In genomic region chr14:20442252-20442651, GRCm38 (mm10) we compare ENCODE assay signal across 17 mouse cellular contexts. TPM values are rescaled to one million over a fixed set of nuclear protein-coding genes. Genes with fewer than 3 reads are reported as not detected.
DNase-seq lines count a peak whose midpoint lies in the region; ATAC-seq and TF ChIP-seq lines count a peak whose summit lies in the region.
"Had no signal": no experiment of that assay in that cellular context is flagged by ENCODE, and none has a peak within 500 bp of the region (broad histone marks: within the 10 kb centered on the region; RNA-seq: fewer than 3 reads in every experiment).

No protein-coding gene starts in this region.

- no peaks in the 10 kb centered on the region for H3K9me3 ChIP-seq in heart, embryonic 11.5 days (replicated peaks; ENCODE audit: control insufficient read depth, low read length)
- no peaks in the 10 kb centered on the region for H3K9me3 ChIP-seq in kidney, postnatal 0 days (replicated peaks; ENCODE audit: low read length)
- H3K9me3 ChIP-seq in midbrain, embryonic 15.5 days = no peaks in the 10 kb centered on the region
- H3K9me3 ChIP-seq: hindbrain, embryonic 15.5 days; neural tube, embryonic 15.5 days had no signal

- no peaks in the 10 kb centered on the region for H3K4me1 ChIP-seq in heart, embryonic 11.5 days (ENCODE audit: control insufficient read depth, insufficient read depth, low read length)
- no peaks in the 10 kb centered on the region for H3K4me1 ChIP-seq in kidney, postnatal 0 days (replicated peaks; ENCODE audit: insufficient read depth, low read length)
- H3K4me1 ChIP-seq in midbrain, embryonic 15.5 days = no peaks in the 10 kb centered on the region
- H3K4me1 ChIP-seq: hindbrain, embryonic 15.5 days; neural tube, embryonic 15.5 days had no signal

- no peak for DNase-seq in heart, adult 18-20 months
- no peak for DNase-seq in kidney, postnatal 0 days (ENCODE audit: low spot score)
- DNase-seq in kidney, adult 8-10 months = no peak
- no peak for DNase-seq in gastrocnemius, adult 18-20 months (ENCODE audit: low spot score)
- DNase-seq in left cerebral cortex, adult 8-10 months (ENCODE audit: low spot score in 2 of 2) = no peak
- DNase-seq: cerebellum, adult 2 months; gastrocnemius, postnatal 14 days; lung, postnatal 10 days; thymus, adult 18-20 months had no signal

- H3K27me3 ChIP-seq in heart, embryonic 11.5 days (ENCODE audit: control insufficient read depth, insufficient read depth, low read length) = no peaks in the 10 kb centered on the region
- H3K27me3 ChIP-seq in kidney, postnatal 0 days (ENCODE audit: insufficient read depth, low read length) = no peaks in the 10 kb centered on the region
- no peaks in the 10 kb centered on the region for H3K27me3 ChIP-seq in midbrain, embryonic 15.5 days (replicated peaks)
- H3K27me3 ChIP-seq: hindbrain, embryonic 15.5 days; neural tube, embryonic 15.5 days had no signal

- H3K9ac ChIP-seq in heart, embryonic 11.5 days (ENCODE audit: low read depth, low read length) = no peak overlapping the region
- peak overlapping the region; percentile 27; the same call in 1 of the 2 replicates for H3K9ac ChIP-seq in kidney, postnatal 0 days (ENCODE audit: low read depth, low read length)
- no peak overlapping the region for H3K9ac ChIP-seq in midbrain, embryonic 15.5 days
- H3K9ac ChIP-seq: hindbrain, embryonic 15.5 days; neural tube, embryonic 15.5 days had no signal

- peak overlapping the region; percentile 43 for H3K4me2 ChIP-seq in heart, embryonic 11.5 days
- peak overlapping the region; percentile 23; the same call in 1 of the 2 replicates for H3K4me2 ChIP-seq in kidney, postnatal 0 days (ENCODE audit: low read length)
- peak overlapping the region; percentile 10; the same call in 1 of the 2 replicates for H3K4me2 ChIP-seq in midbrain, embryonic 15.5 days
- H3K4me2 ChIP-seq: hindbrain, embryonic 15.5 days; neural tube, embryonic 15.5 days had no signal

- no peak overlapping the region for H3K27ac ChIP-seq in heart, embryonic 11.5 days (ENCODE audit: low read depth, low read length)
- H3K27ac ChIP-seq in kidney, postnatal 0 days = no peak overlapping the region
- no peak overlapping the region for H3K27ac ChIP-seq in midbrain, embryonic 15.5 days
- H3K27ac ChIP-seq: hindbrain, embryonic 15.5 days; neural tube, embryonic 15.5 days had no signal

- no peaks in the 10 kb centered on the region for H3K36me3 ChIP-seq in heart, embryonic 11.5 days (ENCODE audit: control insufficient read depth, insufficient read depth, low read length)
- H3K36me3 ChIP-seq in kidney, postnatal 0 days (ENCODE audit: insufficient read depth, low read length) = no peaks in the 10 kb centered on the region
- H3K36me3 ChIP-seq in midbrain, embryonic 15.5 days (replicated peaks) = no peaks in the 10 kb centered on the region
- H3K36me3 ChIP-seq: hindbrain, embryonic 15.5 days; neural tube, embryonic 15.5 days had no signal

- TF ChIP-seq CTCF in kidney, postnatal 0 days (IDR thresholded peaks at IDR 0.05; ENCODE audit: low read depth) = no peak

- 44% methylated on average over 17 of the region's 17 CpGs for WGBS in heart, embryonic 11.5 days (ENCODE audit: insufficient replicate concordance)
- 49% methylated on average over 17 of the region's 17 CpGs for WGBS in kidney, postnatal 0 days
- 43% methylated on average over 17 of the region's 17 CpGs for WGBS in midbrain, embryonic 15.5 days

- H3K4me3 ChIP-seq in heart, embryonic 11.5 days (ENCODE audit: low read depth, low read length) = no peak overlapping the region
- H3K4me3 ChIP-seq in kidney, postnatal 0 days (replicated peaks; ENCODE audit: low read depth, low read length) = no peak overlapping the region
- H3K4me3 ChIP-seq in midbrain, embryonic 15.5 days = no peak overlapping the region
- H3K4me3 ChIP-seq: hindbrain, embryonic 15.5 days; myocyte; neural tube, embryonic 15.5 days had no signal

- ATAC-seq in heart, embryonic 11.5 days (replicated peaks; ENCODE audit: insufficient number of reproducible peaks, low FRiP score, low TSS enrichment) = no peak
- ATAC-seq in kidney, postnatal 0 days (replicated peaks; ENCODE audit: low FRiP score, low read depth) = peak; percentile 71; the same call in 1 of the 2 replicates
- ATAC-seq in midbrain, embryonic 15.5 days (replicated peaks) = no peak
- ATAC-seq: intestine, postnatal 0 days had no signal

RNA-seq across cellular contexts. Expression of gene Cfap70, which starts 9.8 kb away (rescaled TPM):
- polyA plus RNA-seq in heart, embryonic 11.5 days (2014; fragmentation: Nextera tagmentation; extraction: Ambion mirVana) = 0.21 TPM in 1 of 2 replicates, not detected in the other
- under 1 TPM in 1 of 2 experiments, not detected in 1; 0.69 TPM for total RNA-seq in heart, adult 18-20 months (2021)
- polyA plus RNA-seq in kidney, postnatal 0 days (2015; fragmentation: Nextera tagmentation; extraction: Ambion mirVana) = 1.3 and 1.7 TPM in 2 replicates
- 0.72 and 1.7 TPM in 2 replicates for polyA plus RNA-seq in midbrain, embryonic 15.5 days (2015; fragmentation: Nextera tagmentation; extraction: Ambion mirVana)
- total RNA-seq in gastrocnemius, adult 18-20 months (2021) = under 1 TPM; 0.14 to 0.19 TPM
- total RNA-seq in left cerebral cortex, adult 8-10 months (2022) = 1 to 10 TPM; 3.1 to 4.1 (median 3.5) TPM
- total RNA-seq: megakaryocyte, adult 5-6 weeks had no signal
- polyA plus RNA-seq: intestine, postnatal 0 days; liver, embryonic 16.5 days; myocyte had no signal

RNA-seq across cellular contexts. Expression of gene Anxa7, which starts 37.7 kb away (rescaled TPM):
- 38.1 and 42.5 TPM in 2 replicates for polyA plus RNA-seq in heart, embryonic 11.5 days (2014; fragmentation: Nextera tagmentation; extraction: Ambion mirVana)
- total RNA-seq in heart, adult 18-20 months (2021) = 10 to 100 TPM; 51.3 to 54.3 TPM
- 43.7 and 45.9 TPM in 2 replicates for polyA plus RNA-seq in kidney, postnatal 0 days (2015; fragmentation: Nextera tagmentation; extraction: Ambion mirVana)
- polyA plus RNA-seq in midbrain, embryonic 15.5 days (2015; fragmentation: Nextera tagmentation; extraction: Ambion mirVana) = 13.1 and 13.5 TPM in 2 replicates
- total RNA-seq in gastrocnemius, adult 18-20 months (2021) = 10 to 100 TPM; 47.7 to 72.8 TPM
- 10 to 100 TPM; 70.2 to 86.3 (median 74.8) TPM for total RNA-seq in left cerebral cortex, adult 8-10 months (2022)

RNA-seq across cellular contexts. Expression of gene Mrps16, which starts 48.8 kb away (rescaled TPM):
- polyA plus RNA-seq in heart, embryonic 11.5 days (2014; fragmentation: Nextera tagmentation; extraction: Ambion mirVana) = 93.3 and 97.9 TPM in 2 replicates
- total RNA-seq in heart, adult 18-20 months (2021) = 10 to 100 TPM; 72.8 to 84.4 TPM
- polyA plus RNA-seq in kidney, postnatal 0 days (2015; fragmentation: Nextera tagmentation; extraction: Ambion mirVana) = 111 and 115 TPM in 2 replicates
- 57.0 and 60.5 TPM in 2 replicates for polyA plus RNA-seq in midbrain, embryonic 15.5 days (2015; fragmentation: Nextera tagmentation; extraction: Ambion mirVana)
- total RNA-seq in gastrocnemius, adult 18-20 months (2021) = 10 to 100 TPM; 50.8 to 54.9 TPM
- 10 to 100 TPM; 30.2 to 36.4 (median 33.9) TPM for total RNA-seq in left cerebral cortex, adult 8-10 months (2022)

RNA-seq across cellular contexts. Expression of gene Dnajc9, which starts 53.5 kb away (rescaled TPM):
- 76.4 and 104 TPM in 2 replicates for polyA plus RNA-seq in heart, embryonic 11.5 days (2014; fragmentation: Nextera tagmentation; extraction: Ambion mirVana)
- total RNA-seq in heart, adult 18-20 months (2021) = 10 to 100 TPM; 11.1 to 11.6 TPM
- polyA plus RNA-seq in kidney, postnatal 0 days (2015; fragmentation: Nextera tagmentation; extraction: Ambion mirVana) = 91.4 and 105 TPM in 2 replicates
- 130 and 134 TPM in 2 replicates for polyA plus RNA-seq in midbrain, embryonic 15.5 days (2015; fragmentation: Nextera tagmentation; extraction: Ambion mirVana)
- 10 to 100 TPM; 10.6 to 12.2 TPM for total RNA-seq in gastrocnemius, adult 18-20 months (2021)
- total RNA-seq in left cerebral cortex, adult 8-10 months (2022) = 10 to 100 TPM; 24.9 to 33.6 (median 28.6) TPM

RNA-seq across cellular contexts. Expression of gene Mss51, which starts 54.4 kb away (rescaled TPM):
- 0.62 and 1.1 TPM in 2 replicates for polyA plus RNA-seq in heart, embryonic 11.5 days (2014; fragmentation: Nextera tagmentation; extraction: Ambion mirVana)
- under 1 TPM; 0.36 to 0.42 TPM for total RNA-seq in heart, adult 18-20 months (2021)
- 0.28 and 0.38 TPM in 2 replicates for polyA plus RNA-seq in kidney, postnatal 0 days (2015; fragmentation: Nextera tagmentation; extraction: Ambion mirVana)
- polyA plus RNA-seq in midbrain, embryonic 15.5 days (2015; fragmentation: Nextera tagmentation; extraction: Ambion mirVana) = 0.39 and 0.40 TPM in 2 replicates
- 100 to 1,000 TPM; 236 to 409 TPM for total RNA-seq in gastrocnemius, adult 18-20 months (2021)
- total RNA-seq in left cerebral cortex, adult 8-10 months (2022) = 1 to 10 TPM in 2 of 4 experiments, under 1 TPM in 2; 0.59 to 1.8 (median 0.89) TPM
